Mouse (Mus musculus): Measurements from ENCODE around the gene Slc17a8. TPM values are rescaled to one million over a fixed set of nuclear protein-coding genes. Genes with fewer than 3 reads are reported as not detected.

Gene Slc17a8
- total RNA-seq, 2 experiments from 2014 or later: not detected

DNA sequence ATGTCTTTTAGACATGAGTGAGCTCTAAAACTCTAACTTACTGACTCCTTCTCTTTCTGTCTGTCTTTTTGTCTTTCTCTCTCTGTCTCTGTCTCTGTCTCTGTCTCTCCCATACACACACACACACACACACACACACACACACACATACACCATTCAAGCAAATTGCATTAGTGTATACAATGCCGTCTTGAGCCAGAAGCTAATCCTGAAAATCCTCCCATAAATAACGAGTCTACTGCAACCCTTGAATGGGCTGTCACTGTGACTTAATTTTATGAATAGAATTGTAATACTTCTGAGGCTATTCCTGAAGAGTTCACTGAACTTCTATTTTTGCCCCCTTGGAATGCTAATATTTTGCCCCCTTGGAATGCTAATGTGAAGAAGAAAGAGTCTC is 95.2 kb downstream of the Slc17a8 start:
- DNase-seq: no peak

Other genes with a start within 250 kb of the Slc17a8 start
- 10 to 100 TPM; 36.7 to 36.8 TPM for gene Gas2l3, start 177.3 kb downstream of the Slc17a8 start, total RNA-seq (2021)
- 1 to 10 TPM; 1.0 to 1.5 TPM for gene Nr1h4, start 87.7 kb downstream of the Slc17a8 start, total RNA-seq (2021)
- 10 to 100 TPM; 21.4 to 22.1 TPM for gene Scyl2, start 65.0 kb upstream of the Slc17a8 start, total RNA-seq (2021)
- gene Actr6, start 111.0 kb upstream of the Slc17a8 start, total RNA-seq (2021): 1 to 10 TPM; 8.1 to 9.8 TPM
- gene Uhrf1bp1l, start 123.7 kb upstream of the Slc17a8 start, total RNA-seq (2021): 10 to 100 TPM; 28.8 to 31.4 TPM

Measured in heart, postnatal 4 days (tissue).